Mouse (Mus musculus) spleen, adult 2 months (tissue): ENCODE results near the gene Map7. TPM values are rescaled to one million over a fixed set of nuclear protein-coding genes. Genes with fewer than 3 reads are reported as not detected.

Experiments used
- DNase-seq, 2 experiments: peaks; one replicate each; pipeline versions ENCODE4 v3.0.0 to v3.0.0-alpha.2; 2012 to 2021; ENCODE audit warnings: low spot score in 2 of 2, low read depth in 1 of 2
- H3K27ac ChIP-seq: fragments of 200-500 bp; 2 replicates; pipeline ENCODE4 v1.5.1; 2012; ENCODE audit warnings: low read length, inconsistent platforms; ENCODE audit not compliant: insufficient read depth
- H3K27me3 ChIP-seq: fragments of 200-500 bp; 2 replicates; pipeline ENCODE4 v1.6.1; 2012; ENCODE audit warnings: mild to moderate bottlenecking, moderate library complexity, low read length, inconsistent platforms; ENCODE audit not compliant: control insufficient read depth, insufficient read depth
- H3K36me3 ChIP-seq: fragments of 200-500 bp; 2 replicates; pipeline ENCODE4 v1.6.1; 2012; ENCODE audit warnings: mild to moderate bottlenecking, low read length, inconsistent platforms; ENCODE audit not compliant: control insufficient read depth, insufficient read depth
- H3K4me1 ChIP-seq: fragments of 200-500 bp; 2 replicates; pipeline ENCODE4 v1.6.1; 2011; ENCODE audit warnings: inconsistent platforms; ENCODE audit not compliant: control insufficient read depth, insufficient read depth, insufficient read length
- H3K4me3 ChIP-seq: fragments of 200-500 bp; 2 replicates; pipeline ENCODE4 v1.5.1; 2011; ENCODE audit warnings: mild to moderate bottlenecking, inconsistent platforms; ENCODE audit not compliant: insufficient read depth, insufficient read length; ENCODE audit errors: extremely low read depth
- CTCF ChIP-seq: fragments of 200-500 bp; IDR thresholded peaks from 2 replicates; pipeline ENCODE4 v1.5.1; 2011; ENCODE audit warnings: mild to moderate bottlenecking, inconsistent platforms; ENCODE audit not compliant: insufficient read depth, insufficient read length, insufficient replicate concordance; ENCODE audit errors: extremely low read depth
- POLR2A ChIP-seq: fragments of 200-500 bp; IDR thresholded peaks from 2 replicates; pipeline ENCODE4 v1.6.1; 2011; ENCODE audit warnings: low read depth, low read length, inconsistent platforms
- WGBS: fragments of 180-500 bp; shearing (Covaris S2); methylation state at CpG from one replicate; pipeline ENCODE4 v1.1.7; 2018; 5-methylcytosine and 5-hydroxymethylcytosine counted together
- polyA plus RNA-seq: library from polyadenylated mRNA; depleted of rRNA; stranded (reverse); fragments of >200 nt; gene quantifications from 2 replicates; pipeline ENCODE4 v1.2.3, GENCODE M21; 2012

Gene Map7
- polyA plus RNA-seq, 1 experiment, result 1.8 TPM

DNA sequence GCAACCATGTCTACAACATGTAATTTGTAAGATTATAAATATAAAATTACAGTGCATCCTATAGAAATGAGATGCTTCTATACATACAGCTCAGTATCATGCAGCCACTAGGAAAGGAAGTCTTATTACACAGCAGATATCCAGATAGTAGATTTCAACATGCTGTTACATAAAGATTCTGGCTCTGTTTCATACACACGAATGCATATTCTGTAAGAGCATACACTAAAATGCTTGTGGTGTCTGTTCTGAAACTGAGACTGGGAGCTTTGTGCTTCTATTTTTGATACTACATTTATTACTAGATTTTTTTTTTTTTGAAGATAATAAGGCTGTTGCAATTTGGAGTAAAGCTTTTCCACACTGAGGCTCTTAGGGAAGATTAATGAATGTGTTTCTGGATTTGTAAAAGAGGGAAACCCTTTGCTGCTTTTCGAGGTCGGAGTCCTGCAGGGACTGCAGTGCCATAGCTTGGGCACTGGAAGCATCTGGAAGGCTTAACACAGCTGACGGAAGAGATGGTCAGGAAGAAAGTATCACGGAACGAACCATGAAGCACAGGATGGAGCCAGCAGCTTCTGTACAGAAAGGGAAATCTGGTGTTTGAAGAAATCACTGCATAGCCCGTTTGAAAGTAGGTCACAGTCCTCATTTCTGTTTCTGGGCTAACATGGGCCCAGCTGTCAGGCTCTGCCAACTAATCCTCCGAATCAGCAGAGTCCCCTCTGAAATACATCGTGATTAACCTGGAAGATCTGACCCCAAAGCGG, 50.9 kb downstream of the Map7 start:
- DNase-seq, result no peak
- Histone ChIP-seq H3K27ac (no peak overlapping the region), H3K36me3 (no peaks in the 10 kb centered on the region), H3K4me3 (no peak overlapping the region), H3K4me1 (no peaks in the 10 kb centered on the region), H3K27me3 (no peaks in the 10 kb centered on the region)
- no peak for TF ChIP-seq POLR2A
- no peak for TF ChIP-seq CTCF
- 77% methylated on average over 10 of the region's 10 CpGs for WGBS

DNA sequence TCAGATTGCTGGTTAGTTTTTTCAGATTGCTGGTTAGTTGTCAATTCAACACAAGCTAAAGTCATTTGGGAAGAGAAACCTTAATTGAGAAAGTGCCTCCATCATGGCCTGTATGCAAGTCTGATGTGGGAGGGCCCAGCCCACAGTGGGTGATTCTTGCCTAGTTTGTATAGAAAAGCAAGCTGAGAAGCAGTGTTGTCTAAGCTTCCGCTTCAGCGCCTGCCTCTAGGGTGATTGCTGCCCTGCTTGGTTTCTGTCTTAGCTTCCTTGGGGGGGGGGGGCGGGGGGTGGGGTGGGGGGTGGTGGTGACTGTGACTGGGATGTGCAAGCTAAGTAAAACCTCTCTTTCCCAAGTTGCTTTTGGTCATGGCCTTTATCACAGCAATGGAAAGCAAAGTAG, 53.0 kb downstream of the Map7 start:
- Histone ChIP-seq H3K27ac (no peak overlapping the region), H3K36me3 (no peaks in the 10 kb centered on the region), H3K4me1 (no peaks in the 10 kb centered on the region), H3K27me3 (no peaks in the 10 kb centered on the region), H3K4me3 (no peak overlapping the region)
- TF ChIP-seq POLR2A (no peak), CTCF (no peak)
- WGBS, result 62% methylated on average over 3 of the region's 3 CpGs
- DNase-seq, result no peak

DNA sequence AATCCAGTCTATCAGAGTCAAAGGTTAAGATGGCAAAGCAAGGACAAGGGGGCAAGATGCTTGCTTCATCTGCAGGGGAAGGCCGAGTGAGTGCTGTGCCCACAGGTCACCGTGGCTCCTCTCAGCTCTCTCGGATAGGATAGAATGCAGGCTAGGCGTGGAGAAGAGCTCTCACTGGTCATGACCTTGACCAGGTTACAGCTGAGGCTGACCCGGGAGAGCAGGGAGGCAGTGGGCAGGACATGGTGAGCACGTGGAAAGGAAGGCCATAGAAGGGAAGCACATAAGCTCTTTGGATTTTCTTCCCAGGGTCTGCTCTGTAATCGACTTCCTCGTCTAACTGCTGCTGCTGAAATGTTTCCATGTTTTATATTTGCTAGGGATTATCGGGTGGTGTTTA, 53.9 kb downstream of the Map7 start:
- H3K36me3 ChIP-seq, result no peaks in the 10 kb centered on the region
- H3K4me3 ChIP-seq, result no peak overlapping the region
- no peak for DNase-seq
- H3K27ac ChIP-seq, result no peak overlapping the region
- TF ChIP-seq CTCF (no peak), POLR2A (no peak)
- 90% methylated on average over 9 of the region's 9 CpGs for WGBS
- H3K27me3 ChIP-seq, result no peaks in the 10 kb centered on the region
- no peaks in the 10 kb centered on the region for H3K4me1 ChIP-seq

DNA sequence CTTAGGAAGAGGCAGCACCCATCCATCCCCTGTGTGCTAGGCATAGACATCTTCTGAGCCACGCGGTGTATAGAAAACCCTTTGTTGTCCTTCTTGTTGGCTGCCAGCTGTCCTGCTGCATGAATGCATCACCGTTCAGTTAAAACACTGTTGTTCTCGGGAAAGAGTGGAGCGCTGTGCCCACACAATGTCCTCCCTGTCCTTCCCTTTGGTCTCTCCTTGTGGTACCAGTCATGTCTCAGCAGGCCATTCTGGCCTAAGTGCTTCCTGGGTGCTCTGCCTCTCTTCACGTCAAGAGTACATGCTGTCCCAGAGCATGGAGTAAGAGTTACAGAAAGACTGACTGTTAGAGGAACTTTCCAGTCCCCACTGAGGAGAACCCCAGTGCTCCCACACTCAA, 54.5 kb downstream of the Map7 start:
- H3K27ac ChIP-seq, result no peak overlapping the region
- H3K36me3 ChIP-seq, result no peaks in the 10 kb centered on the region
- no peak for TF ChIP-seq POLR2A
- TF ChIP-seq CTCF, result no peak
- DNase-seq, result no peak
- H3K4me1 ChIP-seq, result no peaks in the 10 kb centered on the region
- no peaks in the 10 kb centered on the region for H3K27me3 ChIP-seq
- WGBS, result 90% methylated on average over 6 of the region's 6 CpGs
- no peak overlapping the region for H3K4me3 ChIP-seq

DNA sequence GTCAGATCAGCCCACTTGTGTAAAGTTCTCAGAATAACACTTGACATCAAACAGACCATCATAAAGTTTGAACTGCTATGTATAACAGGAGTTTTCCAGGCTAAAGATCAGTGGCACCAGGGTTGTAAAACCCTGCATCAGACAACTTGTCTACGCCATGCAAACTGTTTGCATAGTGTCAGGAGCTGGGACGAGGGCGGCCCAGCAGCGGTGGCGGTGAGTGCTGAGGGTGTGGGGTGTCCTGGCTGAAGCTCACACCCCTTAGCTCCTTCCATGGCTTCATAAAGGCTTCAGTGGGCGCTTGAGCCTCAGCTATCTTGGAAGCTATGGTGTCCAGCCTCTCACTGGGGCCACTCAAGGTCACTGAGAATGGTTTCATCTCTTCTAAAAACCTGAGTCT, 55.2 kb downstream of the Map7 start:
- no peak for DNase-seq
- Histone ChIP-seq H3K27me3 (no peaks in the 10 kb centered on the region), H3K4me3 (no peak overlapping the region), H3K36me3 (no peaks in the 10 kb centered on the region), H3K27ac (no peak overlapping the region), H3K4me1 (no peaks in the 10 kb centered on the region)
- TF ChIP-seq CTCF (no peak), POLR2A (no peak)
- WGBS, result 94% methylated on average over 6 of the region's 6 CpGs

DNA sequence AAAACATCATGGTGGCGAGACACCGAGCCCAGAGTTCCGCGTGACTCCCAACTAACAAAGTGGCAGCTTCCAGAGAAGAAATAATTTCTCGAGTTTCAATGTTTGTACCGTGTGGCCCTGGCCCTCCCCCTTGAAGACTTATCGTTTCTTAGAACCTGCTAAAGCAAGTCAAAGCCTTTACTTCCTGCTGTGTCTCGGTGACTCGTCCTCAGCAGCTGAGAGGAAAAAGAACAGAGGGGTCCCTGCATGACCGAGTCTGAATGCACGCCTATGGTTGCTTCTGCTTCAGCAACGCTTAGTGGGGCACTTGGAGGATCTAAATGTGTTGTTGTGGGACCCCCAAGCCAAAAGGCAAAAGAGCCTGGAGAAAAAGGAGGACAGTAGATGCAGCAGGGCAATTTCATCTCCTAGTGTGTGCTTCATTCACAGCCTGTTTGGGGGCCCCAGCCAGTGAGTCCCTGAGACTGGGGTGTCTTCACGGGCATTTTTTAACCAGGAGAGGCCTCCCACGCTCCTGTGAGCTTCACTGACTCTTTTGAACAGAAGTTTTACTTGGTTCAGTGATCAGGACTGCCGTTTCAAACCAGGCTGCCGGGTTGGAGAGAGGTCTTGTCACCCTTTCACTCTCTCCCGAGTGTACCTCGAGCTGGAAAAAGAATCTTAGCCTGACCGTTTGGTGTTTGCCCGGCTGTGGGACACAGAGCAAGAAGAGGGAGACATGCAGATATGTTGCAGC, 56.6 kb downstream of the Map7 start:
- H3K27me3 ChIP-seq, result no peaks in the 10 kb centered on the region
- DNase-seq, result peak; percentile 11 to 33
- no peak for TF ChIP-seq POLR2A
- TF ChIP-seq CTCF, result no peak
- H3K4me1 ChIP-seq, result no peaks in the 10 kb centered on the region
- H3K4me3 ChIP-seq, result peak overlapping the region; percentile 36; the same call in 1 of the 2 replicates
- no peaks in the 10 kb centered on the region for H3K36me3 ChIP-seq
- H3K27ac ChIP-seq, result no peak overlapping the region; the same call in 1 of the 2 replicates
- 25% methylated on average over 20 of the region's 20 CpGs for WGBS

DNA sequence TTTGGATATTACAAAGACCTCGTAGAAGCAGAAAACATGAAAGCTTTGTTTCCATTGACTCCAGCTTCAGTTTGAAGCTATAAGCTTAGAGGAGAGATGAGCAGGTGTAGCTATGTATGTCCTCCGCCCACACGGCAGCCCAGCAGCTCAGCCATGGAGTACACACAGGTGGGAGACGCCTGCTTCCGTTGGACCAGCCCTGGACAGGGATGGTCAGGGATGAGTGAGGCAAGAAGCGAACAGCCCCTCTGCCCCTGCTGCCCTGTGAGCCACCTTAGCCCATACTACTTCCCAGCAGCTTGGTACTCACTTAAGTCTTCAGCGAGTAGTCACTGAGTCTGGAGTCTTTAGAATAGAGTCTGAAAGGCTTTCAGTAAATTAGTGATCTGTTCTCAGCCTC, 58.7 kb downstream of the Map7 start:
- DNase-seq, result no peak
- no peaks in the 10 kb centered on the region for H3K27me3 ChIP-seq
- no peak for TF ChIP-seq CTCF
- no peak for TF ChIP-seq POLR2A
- no peaks in the 10 kb centered on the region for H3K36me3 ChIP-seq
- 83% methylated on average over 7 of the region's 7 CpGs for WGBS
- H3K4me1 ChIP-seq, result no peaks in the 10 kb centered on the region
- H3K4me3 ChIP-seq, result no peak overlapping the region
- no peak overlapping the region for H3K27ac ChIP-seq
